Mouse (Mus musculus) gastrocnemius, adult 18-20 months (tissue): ENCODE measurements at regions not wholly inside any gene's neighbourhood (a gene's known extent, or its start where the extent isn't known, plus 50 kb on each side); places are given as distances from the start of the nearest gene placed in this dataset.

ENCODE experiments used
- DNase-seq: peaks from one replicate; pipeline ENCODE4 v3.0.0; 2021; ENCODE audit warnings: low spot score

DNA sequence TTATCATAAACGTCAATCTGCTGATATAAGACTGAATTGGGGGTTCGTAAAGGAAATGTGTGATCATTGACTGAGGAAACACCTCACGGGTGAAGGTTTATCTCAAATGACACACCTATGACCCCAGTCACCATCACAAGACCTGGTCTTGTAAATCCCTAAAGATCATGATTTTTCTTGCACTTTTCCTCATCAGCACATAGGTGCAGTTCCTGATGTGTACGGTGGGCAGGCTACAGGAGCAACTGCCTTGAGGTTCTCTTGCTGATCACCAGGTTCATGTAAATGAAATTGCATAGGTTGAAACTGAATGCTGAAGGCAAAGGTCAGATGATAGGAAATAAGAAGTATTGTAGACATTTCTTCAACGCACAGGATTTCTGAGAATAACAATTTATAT is 277.1 kb downstream of the Rnf152 start:
- no peak for DNase-seq

DNA sequence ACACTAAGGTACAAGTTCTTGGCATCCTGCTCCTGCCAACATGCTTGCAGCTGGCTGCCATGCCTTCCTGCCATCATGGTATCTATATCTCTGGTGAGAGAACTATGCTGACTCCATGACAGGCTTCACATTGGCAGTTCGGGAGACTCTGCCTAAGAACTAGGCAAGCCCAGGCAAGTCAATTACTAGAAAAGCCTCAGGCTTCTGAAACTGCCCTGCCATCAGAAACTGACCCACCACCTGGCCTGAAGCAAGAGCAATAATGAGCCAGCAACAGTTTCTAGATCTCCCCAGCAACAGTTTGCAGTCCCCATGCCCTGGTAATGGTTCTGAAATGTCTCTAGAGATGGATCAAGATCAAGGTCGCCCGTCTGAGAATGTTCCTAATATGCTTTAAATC is 280.8 kb downstream of the Rnf152 start:
- no peak for DNase-seq

DNA sequence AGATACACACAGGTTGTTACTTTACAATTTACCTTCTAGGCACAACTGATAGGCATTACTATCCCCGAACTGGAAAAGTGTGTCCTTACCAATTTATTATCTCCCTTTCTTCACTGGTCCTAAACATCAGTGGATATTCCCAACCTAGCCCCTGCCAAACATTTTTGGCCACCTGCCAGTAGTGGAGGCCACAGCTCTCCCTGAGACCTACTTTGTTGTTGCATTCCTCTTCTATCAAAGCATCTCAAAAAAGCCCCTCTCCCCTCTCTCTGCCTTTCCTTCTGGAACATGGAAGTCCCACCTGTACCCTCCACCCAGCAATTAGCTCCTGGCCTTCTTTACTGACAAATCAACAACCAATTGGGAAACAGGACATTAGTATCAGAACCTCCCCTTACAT is 282.2 kb downstream of the Rnf152 start:
- no peak for DNase-seq

DNA sequence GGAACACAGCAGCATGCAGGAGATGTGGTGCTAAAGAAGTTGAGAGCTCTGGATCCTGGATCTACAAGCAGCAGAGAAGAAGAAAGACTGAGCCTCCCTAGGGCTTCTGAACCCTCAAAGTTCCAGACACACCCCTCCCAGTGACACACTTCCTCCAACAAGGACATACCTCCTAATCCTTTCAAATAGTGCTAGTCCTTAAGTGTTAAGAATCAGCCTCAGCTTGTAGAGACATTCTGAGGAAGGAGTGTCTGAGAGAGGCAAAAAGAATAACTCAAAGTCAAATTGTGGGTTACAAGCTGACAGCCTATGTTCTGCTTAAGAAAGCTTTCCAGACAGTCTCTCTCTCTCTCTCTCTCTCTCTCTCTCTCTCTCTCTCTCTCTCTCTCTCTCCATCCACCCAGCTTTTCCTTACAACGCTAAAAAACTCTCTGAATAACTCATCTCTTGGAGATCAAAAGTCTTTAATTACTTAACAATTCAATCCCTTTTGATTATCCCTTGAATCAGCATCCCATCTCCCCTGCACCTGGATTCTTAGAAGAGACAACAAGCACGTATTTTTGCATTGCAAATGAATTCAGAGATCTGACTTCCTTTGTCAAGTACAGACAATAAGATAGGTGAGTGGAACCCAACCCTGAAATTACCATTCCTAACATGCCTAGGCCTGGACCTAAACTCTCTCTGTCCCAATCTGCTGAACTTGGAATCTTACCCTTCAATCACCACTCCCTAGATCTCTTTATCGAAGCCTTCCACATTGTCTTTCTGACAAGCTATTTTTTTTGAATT is 285.7 kb downstream of the Rnf152 start:
- no peak for DNase-seq

DNA sequence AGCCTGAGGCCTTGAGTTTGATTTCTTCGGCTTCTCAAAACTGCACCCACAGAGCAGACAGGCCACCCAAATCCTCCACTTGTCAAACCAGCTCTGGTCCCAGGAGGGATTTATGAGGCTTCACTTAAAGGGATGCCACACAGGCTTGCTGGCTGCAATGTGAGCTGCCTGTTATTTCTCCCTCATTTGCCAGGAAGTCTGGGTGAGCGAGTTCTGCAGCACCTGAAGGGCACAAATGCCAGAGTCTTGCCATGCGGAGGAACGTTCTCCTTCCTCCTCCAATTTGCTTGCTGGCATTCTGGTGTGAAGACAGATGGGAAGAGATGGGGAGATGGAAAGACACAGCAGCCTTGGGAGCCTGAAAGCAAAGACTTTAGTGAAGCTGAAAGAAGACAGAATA is 288.6 kb downstream of the Rnf152 start:
- DNase-seq, result no peak

DNA sequence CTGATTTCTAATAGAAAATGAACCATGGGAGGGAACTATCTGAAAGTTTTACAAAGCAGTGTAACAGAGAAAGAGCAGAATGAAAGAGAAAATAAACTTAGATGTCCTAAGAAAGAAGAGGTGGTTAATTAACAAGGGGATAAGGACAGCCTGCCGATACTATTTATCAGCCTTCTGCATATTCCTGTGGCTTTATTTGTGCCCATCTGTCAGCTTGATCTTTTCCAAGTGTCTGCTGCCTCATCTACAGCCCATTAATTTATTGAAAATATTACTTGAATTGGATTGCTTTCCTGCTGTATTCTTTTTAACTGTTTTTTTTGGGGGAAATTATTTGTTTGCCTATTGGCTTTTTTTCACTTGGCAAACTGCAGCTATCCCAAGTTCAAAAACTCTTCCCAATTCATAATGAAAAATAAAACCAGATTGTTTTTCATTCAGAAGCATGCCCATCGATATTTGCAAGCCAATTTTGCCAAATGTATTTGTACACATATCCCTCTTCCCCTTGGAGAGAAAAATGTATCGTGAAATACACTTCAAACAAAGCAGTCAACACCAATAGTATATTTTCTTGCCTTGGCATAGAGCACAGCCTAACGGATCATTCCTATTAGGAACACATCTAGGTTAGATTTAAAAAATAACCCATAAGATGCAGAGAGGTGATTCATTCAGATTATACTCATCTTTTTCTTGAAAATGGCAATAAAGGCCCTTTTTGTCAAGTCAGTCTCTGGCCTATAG is 289.3 kb downstream of the Rnf152 start:
- no peak for DNase-seq

DNA sequence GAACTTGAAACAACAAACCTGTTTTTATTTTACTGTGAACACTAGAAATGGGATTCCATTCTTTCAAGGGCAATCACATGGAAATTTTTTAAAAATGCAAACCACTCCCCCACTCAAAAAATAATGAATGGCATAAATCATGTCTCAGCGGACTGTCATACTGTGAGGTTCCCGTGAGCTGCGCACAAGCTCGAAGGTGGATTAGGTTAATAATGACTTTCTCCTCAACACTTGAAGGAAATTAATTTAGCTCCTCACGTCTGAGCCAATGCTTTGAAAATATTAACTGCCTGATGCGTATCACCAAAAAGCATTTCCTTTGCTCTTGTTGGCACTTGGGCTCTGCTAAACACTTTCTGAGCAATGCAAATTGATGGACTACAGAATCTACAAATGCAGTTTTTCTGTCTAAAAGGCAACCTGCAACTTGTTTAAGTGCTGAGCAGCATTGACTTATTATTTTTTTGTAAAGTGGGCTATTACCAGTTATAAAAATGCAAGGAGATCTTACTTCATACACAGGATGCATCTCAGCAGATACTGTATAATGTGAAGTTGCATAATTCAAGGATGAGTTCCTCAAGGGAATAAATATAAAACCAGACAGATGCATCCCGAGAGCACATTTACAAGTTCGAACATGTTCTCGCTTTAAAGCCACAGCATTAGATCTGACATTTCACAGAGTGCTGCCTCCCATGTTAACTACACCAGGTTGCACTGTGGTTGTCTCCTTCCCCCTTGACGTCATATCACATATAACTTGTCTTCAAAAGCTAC is 282.4 kb downstream of the Cdh20 start:
- no peak for DNase-seq
